Mouse (Mus musculus) MEL (cell line): ENCODE results near the gene Rad17. TPM values are rescaled to one million over a fixed set of nuclear protein-coding genes. Genes with fewer than 3 reads are reported as not detected.
A peak's percentile ranks its signal among the peaks of the same experiment; 100 is the strongest.

Source experiments
- DNase-seq: peaks from one replicate; pipeline ENCODE4 v3.0.0; 2011; ENCODE audit warnings: low read depth, low spot score
- H3K27ac ChIP-seq: 2 replicates; pipeline ENCODE4 v1.5.1; 2012; ENCODE audit warnings: low read depth, mild to moderate bottlenecking, control low read depth, low read length, moderate library complexity; ENCODE audit not compliant: control insufficient read depth
- H3K27me3 ChIP-seq, 2 experiments: fragments of 150-350 bp in 1 of 2; sonication (generic) in 1 of 2; 2 replicates each; pipeline ENCODE4 v1.6.1; 2012; ENCODE audit warnings: low read length in 2 of 2, mild to moderate bottlenecking in 2 of 2, improper control_type of control experiment in 1 of 2, moderate library complexity in 1 of 2; ENCODE audit not compliant: insufficient read depth in 2 of 2, control insufficient read depth in 1 of 2
- H3K36me3 ChIP-seq, 2 experiments: 2 replicates each; pipeline ENCODE4 v1.6.1; 2012 to 2014; ENCODE audit warnings: low read length in 2 of 2, improper control_type of control experiment in 1 of 2, inconsistent platforms in 1 of 2, mild to moderate bottlenecking in 1 of 2; ENCODE audit not compliant: insufficient read depth in 2 of 2, control insufficient read depth in 1 of 2
- H3K4me1 ChIP-seq, 2 experiments: fragments of 150-350 bp in 1 of 2; sonication (generic) in 1 of 2; 2 replicates each; pipeline ENCODE4 v1.6.1; 2012; ENCODE audit warnings: low read length in 2 of 2, improper control_type of control experiment in 1 of 2, mild to moderate bottlenecking in 1 of 2; ENCODE audit not compliant: insufficient read depth in 2 of 2, control insufficient read depth in 1 of 2
- H3K4me3 ChIP-seq, 2 experiments: fragments of 150-350 bp in 1 of 2; sonication (generic) in 1 of 2; 2 replicates each; pipeline ENCODE4 v1.5.1; 2012; ENCODE audit warnings: low read depth in 2 of 2, low read length in 2 of 2, mild to moderate bottlenecking in 2 of 2, moderate library complexity in 2 of 2, control low read depth in 1 of 2, improper control_type of control experiment in 1 of 2; ENCODE audit not compliant: control insufficient read depth in 1 of 2, insufficient read depth in 1 of 2
- H3K79me2 ChIP-seq: 2 replicates; pipeline ENCODE4 v1.6.1; 2012; ENCODE audit warnings: mild to moderate bottlenecking, low read length, moderate library complexity; ENCODE audit not compliant: control insufficient read depth, poor library complexity, insufficient read depth
- H3K9ac ChIP-seq: 2 replicates; pipeline ENCODE4 v1.6.1; 2012; ENCODE audit warnings: low read depth, mild to moderate bottlenecking, control low read depth, low read length, moderate library complexity; ENCODE audit not compliant: control insufficient read depth, poor library complexity, severe bottlenecking
- H3K9me3 ChIP-seq: fragments of 150-350 bp; sonication (generic); replicated peaks from 2 replicates; pipeline ENCODE4 v1.6.1; 2012; ENCODE audit warnings: mild to moderate bottlenecking, low read length, improper control_type of control experiment, moderate library complexity; ENCODE audit not compliant: insufficient read depth
- BHLHE40 ChIP-seq: IDR thresholded peaks from 2 replicates; pipeline ENCODE4 v1.6.1; 2012; ENCODE audit warnings: low read depth, mild to moderate bottlenecking, inconsistent platforms, low read length, improper control_type of control experiment, borderline replicate concordance
- CTCF ChIP-seq, 3 experiments: IDR thresholded peaks in 2 of 3; conservative IDR thresholded peaks in 1 of 3; 2 replicates each; pipeline ENCODE4 v1.5.1; 2011 to 2012; ENCODE audit warnings: low read length in 3 of 3, low read depth in 2 of 3, mild to moderate bottlenecking in 2 of 3, improper control_type of control experiment in 1 of 3, inconsistent platforms in 1 of 3, mixed read lengths in 1 of 3, moderate library complexity in 1 of 3; ENCODE audit not compliant: control insufficient read depth in 1 of 3, insufficient read depth in 1 of 3, poor library complexity in 1 of 3, severe bottlenecking in 1 of 3
- ELF1 ChIP-seq: IDR thresholded peaks from 2 replicates; pipeline ENCODE4 v1.6.1; 2014; ENCODE audit warnings: low read depth, mild to moderate bottlenecking, inconsistent platforms, low read length, improper control_type of control experiment, moderate library complexity
- EP300 ChIP-seq, 2 experiments: IDR thresholded peaks; 2 replicates each; pipeline ENCODE4 v1.6.1; 2011; ENCODE audit warnings: improper control_type of control experiment in 2 of 2, low read length in 2 of 2, low read depth in 1 of 2, mild to moderate bottlenecking in 1 of 2
- ETS1 ChIP-seq: IDR thresholded peaks from 2 replicates; pipeline ENCODE4 v1.6.1; 2012; ENCODE audit warnings: low read depth, mild to moderate bottlenecking, inconsistent platforms, low read length, improper control_type of control experiment, moderate library complexity
- GABPA ChIP-seq: IDR thresholded peaks from 2 replicates; pipeline ENCODE4 v1.6.1; 2012; ENCODE audit warnings: low read depth, mild to moderate bottlenecking, inconsistent platforms, low read length, improper control_type of control experiment, moderate library complexity
- GATA1 ChIP-seq: IDR thresholded peaks from 2 replicates; pipeline ENCODE4 v1.6.1; 2011; ENCODE audit warnings: low read depth, low read length, improper control_type of control experiment
- HCFC1 ChIP-seq: IDR thresholded peaks from 2 replicates; pipeline ENCODE4 v1.6.1; 2012; ENCODE audit warnings: low read depth, mild to moderate bottlenecking, inconsistent platforms, low read length, improper control_type of control experiment, moderate library complexity
- KAT2A ChIP-seq: conservative IDR thresholded peaks from 2 replicates; pipeline ENCODE4 v1.6.1; 2012; ENCODE audit warnings: low read depth, low read length, improper control_type of control experiment, inconsistent platforms
- MAX ChIP-seq: IDR thresholded peaks from 2 replicates; pipeline ENCODE4 v1.6.1; 2011; ENCODE audit warnings: low read length, improper control_type of control experiment
- MAZ ChIP-seq: IDR thresholded peaks from 2 replicates; pipeline ENCODE4 v1.6.1; 2012; ENCODE audit warnings: low read depth, mild to moderate bottlenecking, inconsistent platforms, low read length, improper control_type of control experiment
- MEF2A ChIP-seq: IDR thresholded peaks from 2 replicates; pipeline ENCODE4 v1.6.1; 2014; ENCODE audit warnings: low read depth, mild to moderate bottlenecking, inconsistent platforms, low read length, improper control_type of control experiment; ENCODE audit not compliant: poor library complexity, insufficient replicate concordance, severe bottlenecking; ENCODE audit errors: extremely low read depth
- MXI1 ChIP-seq: IDR thresholded peaks from 2 replicates; pipeline ENCODE4 v1.6.1; 2011; ENCODE audit warnings: mild to moderate bottlenecking, low read depth, low read length, improper control_type of control experiment
- MYB ChIP-seq: IDR thresholded peaks from 2 replicates; pipeline ENCODE4 v1.6.1; 2011; ENCODE audit warnings: mild to moderate bottlenecking, low read depth, low read length, improper control_type of control experiment
- MYC ChIP-seq: IDR thresholded peaks from 2 replicates; pipeline ENCODE4 v1.6.1; 2011; ENCODE audit warnings: low read depth, mild to moderate bottlenecking, low read length, improper control_type of control experiment, moderate library complexity
- NELFE ChIP-seq: IDR thresholded peaks from 2 replicates; pipeline ENCODE4 v1.6.1; 2011; ENCODE audit warnings: low read depth, low read length, improper control_type of control experiment
- NRF1 ChIP-seq: IDR thresholded peaks from 2 replicates; pipeline ENCODE4 v1.6.1; 2014; ENCODE audit warnings: low read depth, mild to moderate bottlenecking, inconsistent platforms, low read length, improper control_type of control experiment, moderate library complexity; ENCODE audit not compliant: poor library complexity, insufficient read depth, severe bottlenecking
- POLR2A ChIP-seq, 2 experiments: IDR thresholded peaks; 2 replicates each; pipeline ENCODE4 v1.6.1; 2011 to 2012; ENCODE audit warnings: low read length in 2 of 2, mild to moderate bottlenecking in 2 of 2, control low read depth in 1 of 2, improper control_type of control experiment in 1 of 2, low read depth in 1 of 2, moderate library complexity in 1 of 2; ENCODE audit not compliant: control insufficient read depth in 1 of 2, insufficient read depth in 1 of 2, poor library complexity in 1 of 2
- POLR2AphosphoS2 ChIP-seq: IDR thresholded peaks from 2 replicates; pipeline ENCODE4 v1.6.1; 2011; ENCODE audit warnings: low read length, improper control_type of control experiment
- POLR2AphosphoS5 ChIP-seq: IDR thresholded peaks from 2 replicates; pipeline ENCODE4 v1.6.1; 2012; ENCODE audit warnings: low read depth, borderline replicate concordance, mild to moderate bottlenecking, inconsistent platforms, low read length, moderate library complexity, mixed read lengths
- RAD21 ChIP-seq: IDR thresholded peaks from 2 replicates; pipeline ENCODE4 v1.6.1; 2011; ENCODE audit warnings: mild to moderate bottlenecking, low read depth, low read length, improper control_type of control experiment
- RCOR1 ChIP-seq: IDR thresholded peaks from 2 replicates; pipeline ENCODE4 v1.6.1; 2012; ENCODE audit warnings: low read depth, mild to moderate bottlenecking, inconsistent platforms, low read length, improper control_type of control experiment
- SIN3A ChIP-seq: IDR thresholded peaks from 2 replicates; pipeline ENCODE4 v1.6.1; 2012; ENCODE audit warnings: low read length, improper control_type of control experiment, inconsistent platforms
- TAL1 ChIP-seq: IDR thresholded peaks from 2 replicates; pipeline ENCODE4 v1.6.1; 2012; ENCODE audit warnings: mild to moderate bottlenecking, inconsistent platforms, low read length, moderate library complexity, mixed read lengths
- TBP ChIP-seq: IDR thresholded peaks from 2 replicates; pipeline ENCODE4 v1.8.0; 2011; ENCODE audit warnings: low read depth, low read length, improper control_type of control experiment
- TCF12 ChIP-seq: IDR thresholded peaks from 2 replicates; pipeline ENCODE4 v1.6.1; 2014; ENCODE audit warnings: low read depth, mild to moderate bottlenecking, inconsistent platforms, low read length, improper control_type of control experiment, moderate library complexity
- USF1 ChIP-seq: IDR thresholded peaks from 2 replicates; pipeline ENCODE4 v1.6.1; 2014; ENCODE audit warnings: low read depth, mild to moderate bottlenecking, inconsistent platforms, low read length, improper control_type of control experiment, moderate library complexity
- ZMIZ1 ChIP-seq: IDR thresholded peaks from 2 replicates; pipeline ENCODE4 v1.6.1; 2012; ENCODE audit warnings: low read depth, mild to moderate bottlenecking, inconsistent platforms, low read length, improper control_type of control experiment, moderate library complexity
- polyA plus RNA-seq, 2 experiments: library from polyadenylated mRNA; stranded (reverse) in 1 of 2; unstranded in 1 of 2; fragments of >175 nt in 1 of 2; fragments of >200 nt in 1 of 2; gene quantifications; 2 replicates each; pipeline versions ENCODE4 v1.2.1 to v1.2.4; 2012; ENCODE audit warnings: low replicate concordance in 2 of 2, low read depth in 1 of 2; ENCODE audit not compliant: insufficient read length in 2 of 2, insufficient read depth in 1 of 2, missing spikeins in 1 of 2
- total RNA-seq: library from RNA; depleted of rRNA; stranded (reverse); fragments of 300-350 nt; gene quantifications from 2 replicates; pipeline ENCODE4 v1.2.3, GENCODE M21; 2012; rRNA removed

The Rad17 gene
- total RNA-seq: 29.4 and 31.2 TPM in 2 replicates
- polyA plus RNA-seq: 10 to 100 TPM in 1 of 2 experiments, not detected in 1; 21.7 TPM

GRCm38 (mm10) chr13:100650550-100651438 is at the start of gene Rad17, which contains the start of gene Ak6:
Gene Rad17 (minus strand): TSS chr13:100651051.
Gene Ak6 (plus strand): TSS chr13:100650979.
- peak within 1 kb of the TSS; percentile 81 to 83 for H3K4me3 ChIP-seq
- peaks cover 0 to 3% of the 10 kb centered on the region in 2 experiments; a peak in 2 of 4 replicates for H3K4me1 ChIP-seq
- H3K9me3 ChIP-seq: no peaks in the 10 kb centered on the region
- TF ChIP-seq ELF1 (peak; percentile 74; the same call in 1 of the 2 replicates), TBP (peak; percentile 10; the same call in 1 of the 2 replicates), GABPA (no peak), TAL1 (no peak), MAX (peak; percentile 99), USF1 (peak; percentile 19; the same call in 1 of the 2 replicates), RCOR1 (no peak), MXI1 (peak; percentile 57), POLR2AphosphoS5 (no peak), GATA1 (peak; percentile 72; the same call in 1 of the 2 replicates), RAD21 (no peak), MEF2A (no peak), NELFE (peak; percentile 59), CTCF (IDR thresholded peaks at IDR 0.05 in 2 of 3, conservative IDR thresholded peaks at IDR 0.05 in 1 of 3; ENCODE audit: control insufficient read depth in 1 of 3, insufficient read depth in 1 of 3, low read depth in 2 of 3, low read length in 3 of 3, poor library complexity in 1 of 3, severe bottlenecking in 1 of 3) (peak in 1 of 3 experiments; percentile 12; a peak in 1 of 6 replicates), NRF1 (0 out of 2 replicates have a peak, but pooled peaks have one; percentile 31), ETS1 (no peak; the same call in 1 of the 2 replicates), POLR2AphosphoS2 (peak; percentile 56; the same call in 1 of the 2 replicates), ZMIZ1 (peak; percentile 24; the same call in 1 of the 2 replicates), SIN3A (peak; percentile 86), BHLHE40 (no peak; the same call in 1 of the 2 replicates), MYB (0 out of 2 replicates have a peak, but pooled peaks have one; percentile 34), TCF12 (peak; percentile 50; the same call in 1 of the 2 replicates), MYC (0 out of 2 replicates have a peak, but pooled peaks have one; percentile 2), MAZ (peak; percentile 100), KAT2A (peak; percentile 90), HCFC1 (peak; percentile 94), EP300 (IDR thresholded peaks at IDR 0.05; ENCODE audit: low read depth in 1 of 2, low read length in 2 of 2) (peak in 1 of 2 experiments; percentile 23; a peak in 1 of 4 replicates), POLR2A (IDR thresholded peaks at IDR 0.05; ENCODE audit: control insufficient read depth in 1 of 2, insufficient read depth in 1 of 2, low read depth in 1 of 2, low read length in 2 of 2, poor library complexity in 1 of 2) (peak; percentile 25 to 79; a peak in 1 of 4 replicates)
- no peaks in the 10 kb centered on the region for H3K27me3 ChIP-seq
- peaks cover 7 to 15% of the 10 kb centered on the region in 2 experiments for H3K36me3 ChIP-seq
- H3K79me2 ChIP-seq: peaks cover 35% of the 10 kb centered on the region
- H3K9ac ChIP-seq: peak within 1 kb of the TSS; percentile 96
- peak; percentile 97 for DNase-seq
- H3K27ac ChIP-seq: peak within 1 kb of the TSS; percentile 91
